Mouse (Mus musculus): Measurements from ENCODE around the gene Nudcd3.

DNA sequence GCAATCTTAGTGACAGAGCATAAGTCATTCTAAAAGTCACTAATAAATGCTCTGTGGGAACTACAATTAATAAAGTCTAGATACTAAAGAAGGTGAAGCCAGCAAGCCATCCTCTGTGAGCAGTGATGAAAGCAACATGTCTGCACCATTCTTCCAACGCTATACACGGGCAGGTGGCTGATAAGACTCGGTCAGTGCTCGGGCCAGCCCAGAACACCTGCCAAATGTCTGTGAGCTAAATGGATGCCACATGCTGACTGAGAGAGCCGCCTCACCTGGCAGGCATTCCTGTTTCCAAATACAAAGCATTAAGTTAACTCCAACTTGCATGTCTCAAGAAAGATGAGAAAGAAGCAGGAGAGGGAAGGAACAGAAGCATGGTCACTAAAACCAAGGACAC is 43.1 kb downstream of the Nudcd3 start:
- TF ChIP-seq CTCF (IDR thresholded peaks at IDR 0.05; ENCODE audit: borderline replicate concordance, insufficient read depth, low read depth, low read length) (no peak), POLR2A (IDR thresholded peaks at IDR 0.05; ENCODE audit: borderline replicate concordance, insufficient read depth, low read length) (no peak)

All from cerebellum, adult 2 months (tissue).